Mouse (Mus musculus) embryo, embryonic 10.5 days (tissue): ENCODE measurements around the gene Xkr8.
"Not testable (repeated sequence)": the region's sequence is repeated elsewhere in the genome, so short reads cannot be mapped to it uniquely, and the experiment has no call there.

Experiments used
- DNase-seq: peaks from one replicate; pipeline ENCODE4 v3.0.0-alpha.2; 2015; ENCODE audit warnings: low spot score

Gene Xkr8

DNA sequence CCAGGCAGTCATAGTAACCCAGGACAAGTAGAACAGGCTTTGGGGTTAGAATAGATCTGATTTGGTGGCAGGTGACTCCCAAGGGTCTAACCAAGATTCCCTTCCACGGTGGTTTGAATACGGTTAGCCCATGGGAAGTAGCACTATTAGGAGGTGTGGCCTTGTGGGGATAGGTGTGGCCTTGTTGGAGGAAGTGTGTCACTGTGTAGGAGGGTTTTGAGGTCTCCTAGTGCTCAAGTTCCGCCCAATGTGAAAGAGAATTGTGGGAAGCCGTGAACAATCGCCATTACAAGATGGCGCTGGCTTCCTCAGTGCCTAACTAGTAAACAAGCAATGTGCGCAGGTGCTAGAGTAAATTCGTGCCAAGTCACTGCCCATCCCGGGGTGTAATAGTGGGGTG lies 4.8 kb upstream of the Xkr8 start:
- DNase-seq = not testable (repeated sequence)

DNA sequence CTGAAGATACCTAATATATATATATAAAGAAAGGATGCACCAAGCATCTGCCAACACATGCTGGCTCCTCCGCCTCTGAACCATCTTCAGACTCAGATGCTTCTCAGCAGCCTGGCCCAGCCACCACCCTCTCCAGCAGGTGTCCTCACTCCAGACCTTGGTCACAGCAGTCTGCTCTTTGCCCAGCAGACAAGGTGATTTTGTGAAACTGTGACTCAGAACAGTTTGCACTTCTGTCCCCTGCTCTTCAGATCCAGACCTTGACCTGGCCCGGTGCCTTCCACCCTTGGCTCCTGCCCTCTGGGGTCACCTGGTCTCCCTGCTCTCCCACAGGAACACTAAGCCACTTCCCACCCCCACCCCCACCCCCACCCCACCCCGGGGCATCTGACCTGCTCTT lies 3.5 kb upstream of the Xkr8 start:
- no peak for DNase-seq

DNA sequence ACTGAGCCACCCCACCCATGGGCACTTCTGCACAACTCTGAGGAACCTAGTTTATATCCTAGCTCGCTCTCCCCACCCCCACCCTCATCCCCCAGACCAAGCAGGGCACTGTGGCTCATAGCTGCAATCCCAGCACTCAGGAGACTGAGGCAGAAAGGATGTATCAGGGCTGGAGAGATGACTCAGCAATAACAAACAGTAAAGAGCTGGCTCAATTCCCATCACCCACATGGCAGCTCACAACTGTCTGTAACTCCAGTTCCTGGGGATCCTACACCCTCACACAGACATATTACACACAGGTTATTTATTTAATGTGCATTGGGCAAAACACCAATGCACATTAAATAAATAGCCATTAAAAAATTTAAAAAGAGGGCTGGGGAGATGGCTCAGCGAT lies 3.0 kb upstream of the Xkr8 start:
- no peak for DNase-seq

DNA sequence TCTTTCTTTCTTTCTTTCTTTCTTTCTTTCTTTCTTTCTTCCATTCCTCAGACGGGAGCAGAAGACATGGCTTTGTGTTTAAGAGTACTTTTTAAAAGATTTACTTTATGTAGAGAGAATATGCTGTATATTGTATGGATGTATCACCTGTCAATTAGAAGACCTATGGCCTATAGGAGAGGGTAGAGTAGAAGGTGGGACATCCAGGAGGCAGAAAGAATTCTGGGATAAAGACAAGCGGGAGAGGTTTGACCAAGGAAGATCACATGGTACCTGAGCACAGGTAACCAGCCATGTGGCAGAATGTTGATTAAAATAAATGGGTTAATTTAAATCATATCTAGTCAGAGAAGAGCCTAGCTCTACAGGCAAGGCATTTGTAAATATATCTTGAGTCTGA lies 2.4 kb upstream of the Xkr8 start:
- no peak for DNase-seq

DNA sequence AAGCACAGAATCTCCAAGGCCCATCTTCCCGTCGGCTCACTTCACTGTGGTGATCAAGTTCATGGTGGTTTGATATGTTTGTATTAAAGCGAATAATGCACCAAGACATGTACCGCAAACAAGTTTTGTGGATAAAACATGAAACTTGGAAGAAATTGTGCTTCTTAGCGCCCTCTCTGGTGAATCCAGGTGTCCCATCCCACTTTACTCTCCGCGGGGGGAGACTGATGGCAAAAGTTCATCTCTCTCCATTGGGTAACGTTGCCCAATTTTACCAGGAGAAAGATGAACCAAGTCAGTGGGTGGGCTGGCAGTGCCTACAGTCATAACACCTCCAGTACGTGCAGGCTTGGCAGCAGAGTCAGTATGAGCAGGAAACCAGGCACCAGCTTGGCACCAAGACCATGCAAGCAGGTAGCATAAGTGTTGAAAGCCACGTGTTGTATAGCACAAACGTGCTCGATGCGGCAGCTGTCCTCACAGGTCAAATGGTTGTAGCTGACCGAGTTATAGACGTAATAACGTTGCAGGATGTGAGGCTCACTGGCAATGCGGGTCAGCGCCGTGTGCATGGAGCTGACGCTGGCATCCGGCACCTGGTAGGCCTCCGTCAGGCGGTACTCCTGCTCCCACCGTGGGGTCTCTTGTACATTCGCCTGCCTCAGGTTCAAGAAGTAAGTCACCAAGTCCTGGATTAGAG lies 875 bp upstream of the Xkr8 start:
- no peak for DNase-seq

DNA sequence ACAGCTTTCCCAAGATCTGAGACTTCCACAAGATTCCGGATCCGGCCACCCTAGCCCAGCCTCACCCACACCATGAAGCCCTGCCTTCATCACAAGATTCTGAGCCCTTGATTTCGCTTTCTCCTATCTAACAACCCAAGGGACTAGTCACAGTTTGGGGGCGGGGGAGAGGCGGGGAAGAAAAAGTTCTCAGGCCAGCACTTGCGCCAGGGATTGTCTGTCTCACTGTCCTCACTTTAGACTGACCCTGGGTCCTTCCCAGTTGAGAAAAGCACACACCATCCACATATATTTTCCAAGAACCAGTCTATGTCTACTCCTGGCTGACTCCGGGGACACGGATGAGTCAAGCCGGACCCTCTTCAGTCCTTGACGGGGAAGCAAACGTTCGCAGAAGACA lies 730 bp downstream of the Xkr8 start:
- no peak for DNase-seq

DNA sequence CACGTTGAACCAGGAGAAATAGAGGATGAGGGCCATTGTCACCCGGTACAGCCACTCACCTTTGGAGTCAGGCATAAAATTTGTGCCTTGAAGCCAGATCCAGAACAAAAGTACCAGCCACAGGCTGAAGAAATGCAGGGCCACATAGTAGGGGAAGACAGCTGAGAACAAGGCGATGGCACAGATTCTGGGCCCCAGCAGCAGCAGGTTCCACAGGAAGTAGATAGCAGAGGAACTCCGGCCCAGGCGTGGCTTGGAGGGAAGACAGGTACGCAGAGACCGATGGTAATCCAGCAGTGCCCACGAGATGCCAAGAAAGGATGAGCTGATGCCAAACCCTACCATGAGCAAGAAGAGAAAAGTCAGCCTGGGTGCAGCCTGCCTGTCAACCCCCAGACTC lies 4.1 kb downstream of the Xkr8 start:
- DNase-seq = no peak

DNA sequence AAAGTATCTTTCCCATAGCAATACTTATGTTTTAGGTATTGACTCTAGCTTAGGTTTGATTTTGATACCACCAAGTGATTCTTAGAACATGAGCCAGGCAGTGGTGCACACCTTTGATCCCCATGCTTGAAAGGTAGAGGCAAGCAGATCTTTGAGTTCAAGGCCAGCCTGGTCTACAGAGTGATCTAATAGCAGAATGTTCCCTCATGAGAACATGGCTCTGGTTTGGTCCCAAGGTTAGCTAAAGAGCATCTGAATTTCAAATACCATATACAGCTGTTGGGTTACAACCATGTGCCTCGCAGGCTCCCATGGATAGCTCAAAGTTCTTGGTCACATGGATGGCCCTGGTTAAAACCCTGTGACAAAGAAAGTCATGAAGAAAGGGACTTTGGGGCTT lies 14.1 kb downstream of the Xkr8 start:
- DNase-seq = no peak

DNA sequence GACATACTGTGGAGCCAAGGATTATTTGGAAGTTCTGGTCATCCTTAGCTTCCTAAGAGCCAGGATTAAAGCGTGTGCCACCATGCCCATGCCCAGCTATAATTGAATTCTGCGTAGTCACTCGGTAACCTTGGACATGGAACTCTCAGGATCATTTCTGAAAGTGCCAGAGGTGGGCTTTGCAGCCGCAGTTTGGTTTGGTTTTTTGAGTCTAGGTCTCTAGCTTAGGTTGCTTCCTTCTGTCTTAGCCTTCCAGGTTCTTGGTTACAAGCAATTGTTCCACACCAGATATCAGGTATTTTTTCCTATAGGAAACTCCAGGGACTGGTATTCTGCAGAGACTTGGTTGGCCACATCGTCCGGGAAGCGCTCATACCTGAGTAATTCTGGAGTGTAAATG lies 19.2 kb downstream of the Xkr8 start:
- DNase-seq = no peak

DNA sequence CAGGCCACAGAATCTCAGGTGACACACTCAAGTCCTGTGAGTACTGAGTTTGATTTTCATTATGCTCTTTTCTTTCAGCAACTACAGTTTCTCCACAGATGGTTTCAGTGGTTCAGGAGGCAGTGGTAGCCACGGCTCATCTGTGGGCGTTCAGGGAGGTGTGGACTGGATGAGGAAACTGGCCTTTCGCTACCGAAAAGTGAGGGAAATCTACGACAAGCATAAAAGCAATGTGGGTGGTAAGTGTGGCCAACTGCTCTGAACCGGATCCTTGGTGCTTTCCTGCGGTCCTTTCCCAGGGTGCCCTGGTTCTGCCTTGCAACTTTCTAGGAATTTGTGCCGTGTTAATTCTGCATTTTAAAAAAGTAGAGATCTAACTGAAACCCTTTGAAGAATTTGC lies 25.5 kb downstream of the Xkr8 start:
- no peak for DNase-seq

DNA sequence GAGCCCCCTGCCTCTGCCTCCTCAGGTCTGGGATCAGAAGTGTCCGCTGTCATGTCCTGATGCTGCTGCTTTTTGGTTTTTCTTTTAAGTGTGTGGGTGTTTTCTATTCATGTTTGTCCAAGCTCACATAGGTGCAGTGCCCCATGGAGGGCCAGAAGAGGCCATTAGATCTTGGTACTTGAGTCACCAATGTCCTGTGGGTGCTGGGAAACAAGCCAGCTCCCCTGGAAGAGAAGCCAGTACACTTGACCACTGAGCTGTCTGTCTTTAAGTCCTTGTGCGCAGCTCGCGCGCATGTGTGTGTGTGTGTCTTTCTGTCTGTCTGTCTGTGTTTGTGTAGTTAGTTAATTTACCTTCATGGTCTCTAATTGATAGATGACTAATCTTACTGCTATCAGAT lies 30.3 kb downstream of the Xkr8 start:
- no peak for DNase-seq

DNA sequence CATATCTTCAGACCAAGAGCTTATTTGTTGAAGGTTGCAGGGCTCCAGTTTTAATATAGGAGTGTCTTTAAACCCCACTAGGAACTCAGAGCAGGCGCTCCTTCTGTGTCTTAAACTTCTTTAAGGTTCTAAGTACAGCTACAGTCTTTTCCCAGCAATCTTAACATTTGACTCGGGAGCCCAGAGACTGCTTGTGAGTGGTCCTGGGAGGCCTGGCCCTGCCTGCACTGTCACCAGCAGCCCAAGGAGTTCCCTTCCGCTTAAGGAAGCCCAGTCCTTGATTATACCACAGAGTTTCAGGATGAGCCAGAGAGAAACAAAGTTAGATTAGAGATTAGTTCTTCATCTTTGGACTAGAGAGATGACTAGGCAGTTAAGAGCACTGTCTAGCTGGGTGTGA lies 39.0 kb downstream of the Xkr8 start:
- no peak for DNase-seq

DNA sequence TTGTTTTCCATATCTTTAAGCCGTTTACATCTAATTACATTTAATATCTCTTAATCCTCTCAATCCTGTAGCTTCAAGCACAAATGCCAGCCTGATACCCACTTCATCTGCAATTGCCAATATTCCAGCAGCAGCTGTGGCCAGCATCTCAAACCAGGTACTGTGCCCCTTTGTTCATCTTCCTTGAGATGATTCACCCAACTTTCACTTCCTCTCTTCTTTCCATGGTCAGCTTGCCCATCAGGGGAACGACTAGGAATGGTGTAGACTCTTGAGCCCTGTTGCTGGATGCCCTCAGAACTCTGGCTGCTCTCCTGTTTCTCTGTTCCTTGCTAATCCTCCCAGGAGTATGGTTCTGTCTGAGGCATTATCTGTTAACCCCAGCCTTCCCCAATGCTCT lies 42.7 kb downstream of the Xkr8 start:
- DNase-seq = no peak

DNA sequence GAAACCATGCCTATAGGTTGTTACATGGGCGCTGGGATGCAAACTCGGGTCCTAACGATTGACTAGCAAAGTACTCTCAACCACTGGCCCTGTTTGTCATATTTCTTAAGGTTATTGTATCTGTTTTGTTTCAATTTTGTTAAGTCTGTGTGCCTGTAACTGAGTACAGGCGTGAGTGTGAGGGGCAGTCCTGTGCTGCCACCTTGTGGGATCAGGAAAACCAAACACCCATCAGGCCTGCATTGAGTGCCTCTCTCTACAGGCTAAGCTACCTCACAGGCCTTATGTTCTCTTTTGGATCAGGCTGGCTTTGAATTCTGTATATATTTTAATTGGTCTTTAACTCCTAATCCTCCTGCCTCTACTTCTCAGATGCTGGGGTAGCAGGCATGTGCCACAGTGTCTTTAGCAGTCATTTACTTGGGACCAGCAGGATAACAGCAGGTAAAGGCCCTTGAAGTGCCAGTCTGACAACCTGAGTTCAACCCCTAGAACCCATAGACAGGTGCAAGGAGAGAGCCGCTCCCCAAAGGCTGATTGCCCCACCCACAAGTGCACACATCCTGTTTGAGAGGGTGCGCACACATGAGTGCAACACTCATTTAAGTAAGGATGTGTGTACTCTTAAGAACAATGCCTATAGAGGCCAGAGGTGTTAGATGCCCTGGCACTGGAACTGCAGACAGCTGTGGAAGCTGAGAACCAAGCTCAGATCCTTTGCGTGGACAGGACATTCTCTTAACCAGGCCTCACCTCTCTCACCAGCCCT lies 55.4 kb downstream of the Xkr8 start:
- DNase-seq = peak; percentile 9
